Mouse (Mus musculus): Measurements from ENCODE around the gene Cnot3. TPM values are rescaled to one million over a fixed set of nuclear protein-coding genes. Genes with fewer than 3 reads are reported as not detected.
A peak's percentile ranks its signal among the peaks of the same experiment; 100 is the strongest.
"Not testable (repeated sequence)": the region's sequence is repeated elsewhere in the genome, so short reads cannot be mapped to it uniquely, and the experiment has no call there.

The Cnot3 gene
- total RNA-seq, 1 experiment from 2014 or later: 63.7 TPM

GRCm38 (mm10) chr7:3694949-3695305, 49.9 kb downstream of the Cnot3 start:
- peak; percentile 40 for DNase-seq

GRCm38 (mm10) chr7:3698471-3698870, 53.4 kb downstream of the Cnot3 start:
- no peak for DNase-seq

- DNase-seq: no peak
These were observed 58.2 kb downstream of the Cnot3 start for GRCm38 (mm10) chr7:3703148-3703878.

- peak; percentile 97 for DNase-seq
These were observed 58.9 kb downstream of the Cnot3 start, which contains the start of gene Rps9 for GRCm38 (mm10) chr7:3703879-3704441. TSS of gene Rps9 (plus strand) at chr7:3703993.

GRCm38 (mm10) chr7:3704475-3704874, 59.4 kb downstream of the Cnot3 start:
- no peak for DNase-seq

GRCm38 (mm10) chr7:3705461-3705860, 60.4 kb downstream of the Cnot3 start:
- peak; percentile 32 for DNase-seq

GRCm38 (mm10) chr7:3705911-3706310, 60.8 kb downstream of the Cnot3 start:
- no peak for DNase-seq

GRCm38 (mm10) chr7:3706343-3706934, 61.4 kb downstream of the Cnot3 start:
- no peak for DNase-seq

- no peak for DNase-seq
These were observed 62.0 kb downstream of the Cnot3 start for GRCm38 (mm10) chr7:3707027-3707426.

- no peak for DNase-seq
These were observed 62.7 kb downstream of the Cnot3 start for GRCm38 (mm10) chr7:3707568-3708413.

- DNase-seq: not testable (repeated sequence)
These were observed 63.4 kb downstream of the Cnot3 start for GRCm38 (mm10) chr7:3708447-3708980.

- no peak for DNase-seq
These were observed 63.9 kb downstream of the Cnot3 start for GRCm38 (mm10) chr7:3709000-3709399.

Small RNA genes lying within 50 kb of the gene (microRNA-seq; reads per million reads assigned to microRNA genes)
- gene Mir3572: 1.3 to 4.9 reads per million in 2 experiments

Other genes starting within 250 kb of the Cnot3 start
- not detected in 2 replicates for gene Cacng6, start 221.1 kb upstream of the Cnot3 start, total RNA-seq (2021)
- gene Tarm1, start 142.6 kb upstream of the Cnot3 start, total RNA-seq (2021): 2.8 and 3.4 TPM in 2 replicates
- gene Oscar, start 29.1 kb upstream of the Cnot3 start, total RNA-seq (2021): not detected in 2 replicates
- 975 and 1,034 TPM in 2 replicates for gene Ndufa3, start 27.9 kb upstream of the Cnot3 start, total RNA-seq (2021)
- gene Tfpt, start 15.3 kb upstream of the Cnot3 start, total RNA-seq (2021): 21.6 and 25.6 TPM in 2 replicates
- gene Prpf31, start 15.3 kb upstream of the Cnot3 start, total RNA-seq (2021): 37.9 and 41.9 TPM in 2 replicates
- 14.7 and 15.9 TPM in 2 replicates for gene Leng1, start 20.6 kb downstream of the Cnot3 start, total RNA-seq (2021)
- gene Tmc4, start 32.3 kb downstream of the Cnot3 start, total RNA-seq (2021): 5.6 and 6.9 TPM in 2 replicates
- 97.1 and 101 TPM in 2 replicates for gene Tsen34, start 47.6 kb downstream of the Cnot3 start, total RNA-seq (2021)
- 51.8 and 55.3 TPM in 2 replicates for gene Mboat7, start 48.3 kb downstream of the Cnot3 start, total RNA-seq (2021)
- 962 and 1,107 TPM in 2 replicates for gene Rps9, start 58.7 kb downstream of the Cnot3 start, total RNA-seq (2021)
- 1.9 and 3.8 TPM in 2 replicates for gene Pirb, start 75.1 kb downstream of the Cnot3 start, total RNA-seq (2021)
- 0.68 TPM in 1 of 2 replicates, not detected in the other for gene Gm15448, start 180.4 kb downstream of the Cnot3 start, total RNA-seq (2021)
- gene Pira2, start 199.8 kb downstream of the Cnot3 start, total RNA-seq (2021): 1.0 TPM in 1 of 2 replicates, not detected in the other

All from adrenal gland, postnatal 14 days (tissue).